Mouse (Mus musculus): ENCODE measurements around the gene Dock4. TPM values are rescaled to one million over a fixed set of nuclear protein-coding genes. Genes with fewer than 3 reads are reported as not detected.

Dock4 gene
- total and polyA plus RNA-seq, 3 experiments = 4.3 to 13.6 (median 11.2) TPM

- no peak for DNase-seq
- no peak overlapping the region for H3K4me3 ChIP-seq
- H3K27ac ChIP-seq = no peak overlapping the region
- no peaks in the 10 kb centered on the region for H3K27me3 ChIP-seq (ENCODE audit: control insufficient read depth, insufficient read depth, low read length)
- intact Hi-C loops (cut with DNase I) = no loop called here
- no peaks in the 10 kb centered on the region; the same call in 1 of the 2 replicates for H3K79me2 ChIP-seq (replicated peaks; ENCODE audit: control insufficient read depth, insufficient read depth, low read length)
- H3K9ac ChIP-seq (ENCODE audit: low read depth, low read length) = no peak overlapping the region
- TF ChIP-seq EP300 (IDR thresholded peaks at IDR 0.05; ENCODE audit: insufficient read depth, low read depth, low read length) = no peak
- no peak for TF ChIP-seq POLR2A (IDR thresholded peaks at IDR 0.05; ENCODE audit: insufficient read depth, low read depth, low read length)
- TF ChIP-seq CTCF (IDR thresholded peaks at IDR 0.05) = no peak
- H3K4me1 ChIP-seq (ENCODE audit: control insufficient read depth, insufficient read depth, low read length) = peaks cover 4% of the 10 kb centered on the region
- H3K36me3 ChIP-seq (ENCODE audit: control insufficient read depth, insufficient read depth, low read length) = no peaks in the 10 kb centered on the region; the same call in 1 of the 2 replicates
- WGBS = 73% methylated on average over 5 of the region's 5 CpGs
These were observed 101.1 kb downstream of the Dock4 start for GRCm38 (mm10) chr12:40546827-40547226.

GRCm38 (mm10) chr12:40551317-40551716 lies 105.6 kb downstream of the Dock4 start:
- no peak overlapping the region for H3K27ac ChIP-seq
- no peaks in the 10 kb centered on the region; the same call in 1 of the 2 replicates for H3K36me3 ChIP-seq (ENCODE audit: control insufficient read depth, insufficient read depth, low read length)
- no peaks in the 10 kb centered on the region for H3K27me3 ChIP-seq (ENCODE audit: control insufficient read depth, insufficient read depth, low read length)
- no peak overlapping the region for H3K4me3 ChIP-seq
- no peaks in the 10 kb centered on the region; the same call in 1 of the 2 replicates for H3K79me2 ChIP-seq (replicated peaks; ENCODE audit: control insufficient read depth, insufficient read depth, low read length)
- WGBS = 92% methylated on average over 3 of the region's 3 CpGs
- TF ChIP-seq EP300 (IDR thresholded peaks at IDR 0.05; ENCODE audit: insufficient read depth, low read depth, low read length) (no peak), POLR2A (IDR thresholded peaks at IDR 0.05; ENCODE audit: insufficient read depth, low read depth, low read length) (no peak), CTCF (IDR thresholded peaks at IDR 0.05) (no peak)
- peaks cover 4% of the 10 kb centered on the region for H3K4me1 ChIP-seq (ENCODE audit: control insufficient read depth, insufficient read depth, low read length)
- no peak overlapping the region for H3K9ac ChIP-seq (ENCODE audit: low read depth, low read length)
- no peak for DNase-seq
- intact Hi-C loops (cut with DNase I) = no loop called here

- no peak overlapping the region for H3K9ac ChIP-seq (ENCODE audit: low read depth, low read length)
- peaks cover 4% of the 10 kb centered on the region for H3K4me1 ChIP-seq (ENCODE audit: control insufficient read depth, insufficient read depth, low read length)
- no peaks in the 10 kb centered on the region; the same call in 1 of the 2 replicates for H3K36me3 ChIP-seq (ENCODE audit: control insufficient read depth, insufficient read depth, low read length)
- TF ChIP-seq EP300 (IDR thresholded peaks at IDR 0.05; ENCODE audit: insufficient read depth, low read depth, low read length) (no peak), CTCF (IDR thresholded peaks at IDR 0.05) (no peak), POLR2A (IDR thresholded peaks at IDR 0.05; ENCODE audit: insufficient read depth, low read depth, low read length) (no peak)
- H3K27me3 ChIP-seq (ENCODE audit: control insufficient read depth, insufficient read depth, low read length) = no peaks in the 10 kb centered on the region
- 68% methylated on average over 1 of the region's 1 CpGs for WGBS
- DNase-seq = no peak
- no peaks in the 10 kb centered on the region; the same call in 1 of the 2 replicates for H3K79me2 ChIP-seq (replicated peaks; ENCODE audit: control insufficient read depth, insufficient read depth, low read length)
- intact Hi-C loops (cut with DNase I) = no loop called here
- no peak overlapping the region for H3K4me3 ChIP-seq
- no peak overlapping the region for H3K27ac ChIP-seq
These were observed 106.4 kb downstream of the Dock4 start for GRCm38 (mm10) chr12:40552201-40552600.

- no peaks in the 10 kb centered on the region; the same call in 1 of the 2 replicates for H3K36me3 ChIP-seq (ENCODE audit: control insufficient read depth, insufficient read depth, low read length)
- H3K27ac ChIP-seq = no peak overlapping the region
- H3K4me1 ChIP-seq (ENCODE audit: control insufficient read depth, insufficient read depth, low read length) = peaks cover 6% of the 10 kb centered on the region
- H3K27me3 ChIP-seq (ENCODE audit: control insufficient read depth, insufficient read depth, low read length) = no peaks in the 10 kb centered on the region
- DNase-seq = no peak
- TF ChIP-seq CTCF (IDR thresholded peaks at IDR 0.05) (no peak), POLR2A (IDR thresholded peaks at IDR 0.05; ENCODE audit: insufficient read depth, low read depth, low read length) (no peak), EP300 (IDR thresholded peaks at IDR 0.05; ENCODE audit: insufficient read depth, low read depth, low read length) (no peak)
- 96% methylated on average over 2 of the region's 2 CpGs for WGBS
- intact Hi-C loops (cut with DNase I) = no loop called here
- H3K79me2 ChIP-seq (replicated peaks; ENCODE audit: control insufficient read depth, insufficient read depth, low read length) = no peaks in the 10 kb centered on the region
- H3K4me3 ChIP-seq = no peak overlapping the region
- no peak overlapping the region for H3K9ac ChIP-seq (ENCODE audit: low read depth, low read length)
These were observed 108.2 kb downstream of the Dock4 start for GRCm38 (mm10) chr12:40553929-40554328.

GRCm38 (mm10) chr12:40554941-40555511 lies 109.3 kb downstream of the Dock4 start:
- Histone ChIP-seq H3K27ac (no peak overlapping the region), H3K79me2 (replicated peaks; ENCODE audit: control insufficient read depth, insufficient read depth, low read length) (no peaks in the 10 kb centered on the region), H3K4me3 (no peak overlapping the region), H3K27me3 (ENCODE audit: control insufficient read depth, insufficient read depth, low read length) (no peaks in the 10 kb centered on the region), H3K9ac (ENCODE audit: low read depth, low read length) (no peak overlapping the region), H3K4me1 (ENCODE audit: control insufficient read depth, insufficient read depth, low read length) (peaks cover 8% of the 10 kb centered on the region), H3K36me3 (ENCODE audit: control insufficient read depth, insufficient read depth, low read length) (no peaks in the 10 kb centered on the region; the same call in 1 of the 2 replicates)
- intact Hi-C loops (cut with DNase I) = loop anchor here (5.0 kb wide), 2 partner anchors 48 to 108 kb away; partner anchors contain the start of genes Dock4 and Zfp277
- WGBS = 87% methylated on average over 6 of the region's 6 CpGs
- no peak for DNase-seq
- TF ChIP-seq EP300 (IDR thresholded peaks at IDR 0.05; ENCODE audit: insufficient read depth, low read depth, low read length) (no peak), CTCF (IDR thresholded peaks at IDR 0.05) (no peak)

DNA sequence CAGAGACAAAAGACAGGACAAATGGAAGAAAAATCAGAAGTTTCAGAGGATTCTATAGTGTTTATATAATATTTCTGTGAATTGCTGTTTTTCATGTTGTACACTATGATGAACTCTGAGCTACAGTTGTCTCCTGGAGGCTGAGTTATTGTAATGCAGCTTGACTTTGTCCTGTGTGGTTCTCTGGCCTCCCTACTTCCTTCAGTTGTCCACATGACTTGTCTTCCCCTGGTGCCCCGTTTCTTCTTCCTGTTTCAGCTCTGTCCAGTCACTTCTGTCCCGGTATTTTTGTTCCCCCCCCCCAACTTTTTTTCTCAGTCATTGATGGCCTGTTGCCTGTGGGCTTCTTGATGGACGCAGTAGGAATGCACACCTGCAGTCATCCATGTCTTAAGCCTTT lies 112.8 kb downstream of the Dock4 start:
- Histone ChIP-seq H3K79me2 (replicated peaks; ENCODE audit: control insufficient read depth, insufficient read depth, low read length) (peaks cover 3% of the 10 kb centered on the region), H3K27ac (peak overlapping the region; percentile 64), H3K9ac (ENCODE audit: low read depth, low read length) (no peak overlapping the region), H3K4me1 (ENCODE audit: control insufficient read depth, insufficient read depth, low read length) (peaks cover 4% of the 10 kb centered on the region), H3K36me3 (ENCODE audit: control insufficient read depth, insufficient read depth, low read length) (no peaks in the 10 kb centered on the region), H3K4me3 (no peak overlapping the region), H3K27me3 (ENCODE audit: control insufficient read depth, insufficient read depth, low read length) (no peaks in the 10 kb centered on the region)
- TF ChIP-seq POLR2A (IDR thresholded peaks at IDR 0.05; ENCODE audit: insufficient read depth, low read depth, low read length) (no peak), EP300 (IDR thresholded peaks at IDR 0.05; ENCODE audit: insufficient read depth, low read depth, low read length) (no peak), CTCF (IDR thresholded peaks at IDR 0.05) (no peak)
- DNase-seq = no peak
- intact Hi-C loops (cut with DNase I) = loop anchor here (5.0 kb wide), 2 partner anchors 51 to 111 kb away; partner anchors contain the start of genes Dock4 and Zfp277
- 38% methylated on average over 3 of the region's 3 CpGs for WGBS
